Mouse (Mus musculus) forebrain, postnatal 0 days (tissue): ENCODE measurements around the gene Gm45140. TPM values are rescaled to one million over a fixed set of nuclear protein-coding genes. Genes with fewer than 3 reads are reported as not detected.

ENCODE experiments used
- ATAC-seq: fragments of 200-750 bp; cut with Nextera tagmentation; 2 replicates; pipeline ENCODE4 v1.8.0; 2017; ENCODE audit warnings: mild to moderate bottlenecking, moderate library complexity
- DNase-seq: peaks from one replicate; pipeline ENCODE4 v3.0.0-alpha.2; 2015
- H3K27ac ChIP-seq: fragments of 300-500 bp; sonication (generic); 2 replicates; pipeline ENCODE4 v1.5.1; 2014; ENCODE audit warnings: low read depth, mild to moderate bottlenecking, antibody characterized with exemption, low read length, moderate library complexity, mixed read lengths
- H3K27me3 ChIP-seq: fragments of 300-500 bp; sonication (generic); 2 replicates; pipeline ENCODE4 v1.6.1; 2014; ENCODE audit warnings: mild to moderate bottlenecking, low read length, mixed read lengths; ENCODE audit not compliant: insufficient read depth
- H3K36me3 ChIP-seq: fragments of 300-500 bp; sonication (generic); 2 replicates; pipeline ENCODE4 v1.6.1; 2014; ENCODE audit warnings: mild to moderate bottlenecking, moderate library complexity; ENCODE audit not compliant: insufficient read depth
- H3K4me1 ChIP-seq: fragments of 300-500 bp; sonication (generic); 2 replicates; pipeline ENCODE4 v1.6.1; 2014; ENCODE audit warnings: antibody characterized with exemption; ENCODE audit not compliant: insufficient read depth
- H3K4me2 ChIP-seq: fragments of 300-500 bp; sonication (generic); 2 replicates; pipeline ENCODE4 v1.6.1; 2014; ENCODE audit warnings: low read depth, mild to moderate bottlenecking, moderate library complexity
- H3K4me3 ChIP-seq: fragments of 300-500 bp; sonication (generic); 2 replicates; pipeline ENCODE4 v1.5.1; 2014; ENCODE audit warnings: low read depth, low read length, mixed read lengths
- H3K9ac ChIP-seq: fragments of 300-500 bp; sonication (generic); 2 replicates; pipeline ENCODE4 v1.6.1; 2014; ENCODE audit warnings: mild to moderate bottlenecking
- H3K9me3 ChIP-seq: fragments of 300-500 bp; sonication (generic); 2 replicates; pipeline ENCODE4 v1.6.1; 2016; ENCODE audit warnings: low read length
- CTCF ChIP-seq: sonication (generic); IDR thresholded peaks from 2 replicates; pipeline ENCODE4 v1.5.1; 2016; ENCODE audit warnings: antibody characterized with exemption, control low read depth, low read depth
- WGBS: fragments of 180-500 bp; shearing (Covaris S2); extraction: QIAGEN DNeasy Blood & Tissue Kit; methylation state at CpG from one replicate; pipeline ENCODE4 v1.1.7; 2014; 5-methylcytosine and 5-hydroxymethylcytosine counted together
- polyA plus RNA-seq: library from polyadenylated mRNA; unstranded; fragments of >200 nt; fragmentation: Nextera tagmentation; extraction: Ambion mirVana; gene quantifications from 2 replicates; pipeline ENCODE4 v1.2.1, GENCODE M21; 2015
- total RNA-seq: library from RNA; depleted of rRNA; stranded (reverse); fragments of >200 nt; gene quantifications from 2 replicates; pipeline ENCODE4 v1.2.3, GENCODE M21; 2014

The Gm45140 gene
- total and polyA plus RNA-seq, 2 experiments from 2014 or later = 1.0 to 4.7 TPM

- Histone ChIP-seq H3K4me3 (no peak overlapping the region), H3K9ac (no peak overlapping the region), H3K4me1 (no peaks in the 10 kb centered on the region), H3K9me3 (no peaks in the 10 kb centered on the region), H3K27ac (no peak overlapping the region), H3K27me3 (no peaks in the 10 kb centered on the region), H3K4me2 (no peak overlapping the region), H3K36me3 (no peaks in the 10 kb centered on the region)
- TF ChIP-seq CTCF = no peak
- WGBS = 86% methylated on average over 3 of the region's 3 CpGs
- ATAC-seq (no peak), DNase-seq (no peak)
Observed at GRCm38 (mm10) chr6:87759850-87760249, 75.7 kb downstream of the Gm45140 start.

- Histone ChIP-seq H3K27ac (no peak overlapping the region), H3K9ac (no peak overlapping the region), H3K4me1 (no peaks in the 10 kb centered on the region), H3K4me2 (no peak overlapping the region), H3K9me3 (no peaks in the 10 kb centered on the region), H3K4me3 (no peak overlapping the region), H3K36me3 (no peaks in the 10 kb centered on the region), H3K27me3 (no peaks in the 10 kb centered on the region)
- 70% methylated on average over 3 of the region's 3 CpGs for WGBS
- no peak for ATAC-seq
- no peak for TF ChIP-seq CTCF
- no peak for DNase-seq
Observed at GRCm38 (mm10) chr6:87759404-87759803, 76.2 kb downstream of the Gm45140 start.

- Histone ChIP-seq H3K36me3 (no peaks in the 10 kb centered on the region), H3K9me3 (no peaks in the 10 kb centered on the region), H3K27ac (no peak overlapping the region), H3K4me2 (no peak overlapping the region), H3K4me1 (no peaks in the 10 kb centered on the region), H3K9ac (no peak overlapping the region), H3K4me3 (no peak overlapping the region), H3K27me3 (no peaks in the 10 kb centered on the region)
- DNase-seq = no peak
- WGBS = 86% methylated on average over 8 of the region's 8 CpGs
- ATAC-seq = no peak
- TF ChIP-seq CTCF = no peak
Observed at GRCm38 (mm10) chr6:87756896-87757295, 78.7 kb downstream of the Gm45140 start.

- no peak for TF ChIP-seq CTCF
- Histone ChIP-seq H3K27me3 (no peaks in the 10 kb centered on the region), H3K9me3 (no peaks in the 10 kb centered on the region), H3K9ac (no peak overlapping the region), H3K36me3 (no peaks in the 10 kb centered on the region), H3K4me1 (no peaks in the 10 kb centered on the region), H3K4me2 (no peak overlapping the region), H3K27ac (no peak overlapping the region), H3K4me3 (no peak overlapping the region)
- WGBS = 94% methylated on average over 4 of the region's 4 CpGs
- no peak for DNase-seq
- ATAC-seq = no peak
Observed at GRCm38 (mm10) chr6:87755196-87755595, 80.4 kb downstream of the Gm45140 start.

- no peak for DNase-seq
- Histone ChIP-seq H3K4me3 (no peak overlapping the region), H3K9me3 (no peaks in the 10 kb centered on the region), H3K4me2 (no peak overlapping the region), H3K27me3 (no peaks in the 10 kb centered on the region), H3K27ac (no peak overlapping the region), H3K9ac (no peak overlapping the region), H3K36me3 (no peaks in the 10 kb centered on the region), H3K4me1 (no peaks in the 10 kb centered on the region)
- no peak for ATAC-seq
- TF ChIP-seq CTCF = no peak
- whole genome bisulfite sequencing = 93% methylated on average over 6 of the region's 6 CpGs
Observed at GRCm38 (mm10) chr6:87751574-87751973, 84.0 kb downstream of the Gm45140 start.

- Histone ChIP-seq H3K9ac (no peak overlapping the region), H3K9me3 (no peaks in the 10 kb centered on the region), H3K27me3 (no peaks in the 10 kb centered on the region), H3K27ac (no peak overlapping the region), H3K4me1 (no peaks in the 10 kb centered on the region), H3K4me2 (no peak overlapping the region), H3K4me3 (no peak overlapping the region), H3K36me3 (no peaks in the 10 kb centered on the region)
- WGBS = 92% methylated on average over 8 of the region's 8 CpGs
- DNase-seq (no peak), ATAC-seq (no peak)
- no peak for TF ChIP-seq CTCF
Observed at GRCm38 (mm10) chr6:87750184-87750910, 85.2 kb downstream of the Gm45140 start.

GRCm38 (mm10) chr6:87748531-87748930, 87.1 kb downstream of the Gm45140 start:
- H3K9ac ChIP-seq = no peak overlapping the region
- no peaks in the 10 kb centered on the region for H3K9me3 ChIP-seq
- 90% methylated on average over 6 of the region's 6 CpGs for WGBS
- no peak overlapping the region for H3K4me2 ChIP-seq
- H3K36me3 ChIP-seq = no peaks in the 10 kb centered on the region
- no peaks in the 10 kb centered on the region for H3K27me3 ChIP-seq
- no peak overlapping the region for H3K4me3 ChIP-seq
- TF ChIP-seq CTCF = no peak
- no peaks in the 10 kb centered on the region for H3K4me1 ChIP-seq
- DNase-seq (no peak), ATAC-seq (no peak)
- no peak overlapping the region for H3K27ac ChIP-seq
